Mouse (Mus musculus): ENCODE data around the gene Fbxl21. TPM values are rescaled to one million over a fixed set of nuclear protein-coding genes. Genes with fewer than 3 reads are reported as not detected.

The Fbxl21 gene
- polyA plus RNA-seq, 1 experiment from 2014 or later: 1.2 TPM

GRCm38 (mm10) chr13:56522821-56523167 is 522 bp downstream of the Fbxl21 start:
- ATAC-seq (replicated peaks; ENCODE audit: insufficient number of reproducible peaks, low FRiP score, low TSS enrichment): no peak

GRCm38 (mm10) chr13:56526871-56527270 is 4.6 kb downstream of the Fbxl21 start:
- Histone ChIP-seq H3K9me3 (replicated peaks; ENCODE audit: control insufficient read depth, low read length) (no peaks in the 10 kb centered on the region), H3K27me3 (ENCODE audit: control insufficient read depth, insufficient read depth, low read length) (0 out of 2 replicates have a peak, but pooled peaks cover 2% of the 10 kb centered on the region), H3K36me3 (ENCODE audit: control insufficient read depth, insufficient read depth, low read length) (no peaks in the 10 kb centered on the region), H3K4me3 (ENCODE audit: low read depth, low read length) (no peak overlapping the region), H3K4me1 (ENCODE audit: control insufficient read depth, insufficient read depth, low read length) (no peaks in the 10 kb centered on the region), H3K9ac (ENCODE audit: low read depth, low read length) (no peak overlapping the region), H3K4me2 (no peak overlapping the region), H3K27ac (ENCODE audit: low read depth, low read length) (no peak overlapping the region)
- no peak for ATAC-seq (replicated peaks; ENCODE audit: insufficient number of reproducible peaks, low FRiP score, low TSS enrichment)
- WGBS (ENCODE audit: insufficient replicate concordance): 75% methylated on average over 12 of the region's 12 CpGs

More at GRCm38 (mm10) chr13:56522821-56523167, 522 bp downstream of the Fbxl21 start:
- Histone ChIP-seq H3K27me3 (ENCODE audit: control insufficient read depth, insufficient read depth, low read length) (0 out of 2 replicates have a peak, but pooled peaks cover 2% of the 10 kb centered on the region), H3K36me3 (ENCODE audit: control insufficient read depth, insufficient read depth, low read length) (no peaks in the 10 kb centered on the region), H3K9ac (ENCODE audit: low read depth, low read length) (peak overlapping the region; percentile 74), H3K4me1 (ENCODE audit: control insufficient read depth, insufficient read depth, low read length) (no peaks in the 10 kb centered on the region), H3K4me3 (ENCODE audit: low read depth, low read length) (peak overlapping the region; percentile 68), H3K9me3 (replicated peaks; ENCODE audit: control insufficient read depth, low read length) (no peaks in the 10 kb centered on the region), H3K4me2 (peak overlapping the region; percentile 97), H3K27ac (ENCODE audit: low read depth, low read length) (no peak overlapping the region)
- WGBS (ENCODE audit: insufficient replicate concordance): 6% methylated on average over 8 of the region's 8 CpGs

DNA sequence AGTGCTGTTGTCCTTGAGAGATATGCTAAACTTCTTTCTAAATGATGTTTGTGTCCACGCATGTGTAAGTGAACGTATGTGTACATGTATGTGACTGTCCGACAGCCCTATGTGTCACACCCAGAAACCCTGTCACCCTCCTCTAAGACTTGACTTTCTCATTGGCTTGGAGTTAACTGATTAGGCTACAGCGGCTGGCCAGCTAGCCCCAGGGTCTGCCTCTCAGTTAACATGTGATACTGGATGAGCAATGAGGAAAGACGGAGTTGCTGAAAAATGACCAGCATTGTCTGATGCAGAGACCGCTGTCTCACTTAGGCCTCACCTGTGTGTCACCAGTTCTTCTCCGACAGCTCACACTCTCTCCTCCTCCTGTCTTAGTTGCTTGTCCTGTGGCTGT is 5.6 kb downstream of the Fbxl21 start:
- ATAC-seq (replicated peaks; ENCODE audit: insufficient number of reproducible peaks, low FRiP score, low TSS enrichment): no peak
- H3K36me3 ChIP-seq (ENCODE audit: control insufficient read depth, insufficient read depth, low read length): no peaks in the 10 kb centered on the region
- H3K4me1 ChIP-seq (ENCODE audit: control insufficient read depth, insufficient read depth, low read length): no peaks in the 10 kb centered on the region
- H3K9ac ChIP-seq (ENCODE audit: low read depth, low read length): no peak overlapping the region
- no peak overlapping the region for H3K4me3 ChIP-seq (ENCODE audit: low read depth, low read length)
- no peaks in the 10 kb centered on the region for H3K9me3 ChIP-seq (replicated peaks; ENCODE audit: control insufficient read depth, low read length)
- 0 out of 2 replicates have a peak, but pooled peaks cover 2% of the 10 kb centered on the region for H3K27me3 ChIP-seq (ENCODE audit: control insufficient read depth, insufficient read depth, low read length)
- no peak overlapping the region for H3K27ac ChIP-seq (ENCODE audit: low read depth, low read length)
- no peak overlapping the region for H3K4me2 ChIP-seq
- WGBS (ENCODE audit: insufficient replicate concordance): 82% methylated on average over 7 of the region's 7 CpGs

DNA sequence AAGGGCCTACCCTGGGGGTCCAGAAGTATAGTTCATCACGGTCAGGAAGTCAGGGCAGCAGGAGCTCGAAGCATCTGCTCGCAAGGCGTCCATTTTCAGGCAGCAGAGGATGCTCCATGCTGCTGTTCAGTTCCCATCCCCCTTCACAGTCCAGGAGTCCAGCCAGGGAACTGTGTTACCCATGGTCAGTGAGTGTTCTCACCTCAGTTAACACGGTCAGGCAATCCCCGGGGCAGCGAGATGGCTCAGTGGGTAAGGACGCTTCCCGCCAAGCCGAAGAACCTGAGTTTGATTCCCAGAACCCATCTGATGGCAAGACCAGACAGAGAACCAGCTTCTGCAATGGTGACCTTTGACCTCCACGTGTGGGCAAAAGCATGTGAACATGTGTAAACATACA is 6.0 kb downstream of the Fbxl21 start:
- WGBS (ENCODE audit: insufficient replicate concordance): 81% methylated on average over 11 of the region's 11 CpGs
- no peak overlapping the region for H3K4me2 ChIP-seq
- no peaks in the 10 kb centered on the region for H3K9me3 ChIP-seq (replicated peaks; ENCODE audit: control insufficient read depth, low read length)
- no peaks in the 10 kb centered on the region for H3K4me1 ChIP-seq (ENCODE audit: control insufficient read depth, insufficient read depth, low read length)
- no peak for ATAC-seq (replicated peaks; ENCODE audit: insufficient number of reproducible peaks, low FRiP score, low TSS enrichment)
- 0 out of 2 replicates have a peak, but pooled peaks cover 2% of the 10 kb centered on the region for H3K27me3 ChIP-seq (ENCODE audit: control insufficient read depth, insufficient read depth, low read length)
- no peak overlapping the region for H3K27ac ChIP-seq (ENCODE audit: low read depth, low read length)
- H3K4me3 ChIP-seq (ENCODE audit: low read depth, low read length): no peak overlapping the region
- no peak overlapping the region for H3K9ac ChIP-seq (ENCODE audit: low read depth, low read length)
- no peaks in the 10 kb centered on the region for H3K36me3 ChIP-seq (ENCODE audit: control insufficient read depth, insufficient read depth, low read length)

- H3K4me2 ChIP-seq: no peak overlapping the region
- 69% methylated on average over 4 of the region's 4 CpGs for WGBS (ENCODE audit: insufficient replicate concordance)
- H3K9ac ChIP-seq (ENCODE audit: low read depth, low read length): no peak overlapping the region
- H3K4me3 ChIP-seq (ENCODE audit: low read depth, low read length): no peak overlapping the region
- no peak for ATAC-seq (replicated peaks; ENCODE audit: insufficient number of reproducible peaks, low FRiP score, low TSS enrichment)
- 0 out of 2 replicates have a peak, but pooled peaks cover 2% of the 10 kb centered on the region for H3K9me3 ChIP-seq (replicated peaks; ENCODE audit: control insufficient read depth, low read length)
- no peak overlapping the region for H3K27ac ChIP-seq (ENCODE audit: low read depth, low read length)
- no peaks in the 10 kb centered on the region for H3K4me1 ChIP-seq (ENCODE audit: control insufficient read depth, insufficient read depth, low read length)
- H3K36me3 ChIP-seq (ENCODE audit: control insufficient read depth, insufficient read depth, low read length): no peaks in the 10 kb centered on the region
- H3K27me3 ChIP-seq (ENCODE audit: control insufficient read depth, insufficient read depth, low read length): 0 out of 2 replicates have a peak, but pooled peaks cover 2% of the 10 kb centered on the region
These were observed 6.8 kb downstream of the Fbxl21 start for GRCm38 (mm10) chr13:56529031-56529430.

DNA sequence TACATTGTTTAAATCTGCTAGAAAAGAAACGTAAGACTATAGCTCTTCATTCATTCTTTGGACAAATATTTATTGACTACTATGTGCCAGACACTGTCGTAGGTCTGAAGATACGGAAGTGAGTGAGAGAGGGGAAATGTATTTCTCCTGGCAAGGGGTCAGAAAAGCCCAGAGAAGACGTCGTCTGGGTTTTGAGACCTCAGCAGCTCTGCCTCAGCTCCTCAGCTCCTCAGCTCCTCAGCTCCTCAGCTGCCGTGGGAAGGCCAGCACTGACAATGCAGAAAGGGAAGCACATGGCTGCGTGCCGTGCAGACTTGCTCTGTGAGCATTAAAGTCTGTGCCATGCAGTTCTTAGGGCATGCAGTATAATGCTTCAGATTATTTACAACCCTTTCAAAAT is 7.4 kb downstream of the Fbxl21 start:
- Histone ChIP-seq H3K4me1 (ENCODE audit: control insufficient read depth, insufficient read depth, low read length) (no peaks in the 10 kb centered on the region), H3K4me2 (no peak overlapping the region), H3K9me3 (replicated peaks; ENCODE audit: control insufficient read depth, low read length) (0 out of 2 replicates have a peak, but pooled peaks cover 4% of the 10 kb centered on the region), H3K27me3 (ENCODE audit: control insufficient read depth, insufficient read depth, low read length) (0 out of 2 replicates have a peak, but pooled peaks cover 2% of the 10 kb centered on the region), H3K36me3 (ENCODE audit: control insufficient read depth, insufficient read depth, low read length) (no peaks in the 10 kb centered on the region), H3K4me3 (ENCODE audit: low read depth, low read length) (no peak overlapping the region), H3K9ac (ENCODE audit: low read depth, low read length) (no peak overlapping the region), H3K27ac (ENCODE audit: low read depth, low read length) (no peak overlapping the region)
- WGBS (ENCODE audit: insufficient replicate concordance): 55% methylated on average over 8 of the region's 8 CpGs
- no peak for ATAC-seq (replicated peaks; ENCODE audit: insufficient number of reproducible peaks, low FRiP score, low TSS enrichment)

DNA sequence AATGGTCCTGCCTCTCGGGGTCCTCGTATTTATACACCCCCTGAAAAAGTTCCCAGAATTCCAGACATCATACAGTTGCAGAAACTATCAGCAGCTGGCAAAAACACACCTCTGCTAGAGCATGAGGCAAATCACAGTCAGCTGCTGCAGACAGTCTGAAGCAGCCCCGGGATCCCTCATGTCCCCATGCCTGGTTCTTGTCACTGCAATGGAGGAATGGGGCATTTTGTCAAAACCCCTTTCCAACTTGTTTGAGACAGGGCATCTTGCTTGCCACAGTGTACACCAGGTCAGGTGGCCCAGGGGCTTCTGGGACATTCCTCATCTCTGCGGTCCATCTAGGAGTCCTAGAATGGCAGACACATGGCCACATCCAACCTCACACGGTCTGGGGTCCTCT is 12.7 kb downstream of the Fbxl21 start:
- Histone ChIP-seq H3K9ac (ENCODE audit: low read depth, low read length) (no peak overlapping the region), H3K27ac (ENCODE audit: low read depth, low read length) (no peak overlapping the region), H3K4me1 (ENCODE audit: control insufficient read depth, insufficient read depth, low read length) (no peaks in the 10 kb centered on the region), H3K27me3 (ENCODE audit: control insufficient read depth, insufficient read depth, low read length) (no peaks in the 10 kb centered on the region), H3K4me3 (ENCODE audit: low read depth, low read length) (no peak overlapping the region), H3K9me3 (replicated peaks; ENCODE audit: control insufficient read depth, low read length) (0 out of 2 replicates have a peak, but pooled peaks cover 4% of the 10 kb centered on the region), H3K4me2 (no peak overlapping the region), H3K36me3 (ENCODE audit: control insufficient read depth, insufficient read depth, low read length) (no peaks in the 10 kb centered on the region)
- no peak for ATAC-seq (replicated peaks; ENCODE audit: insufficient number of reproducible peaks, low FRiP score, low TSS enrichment)
- 77% methylated on average over 5 of the region's 5 CpGs for WGBS (ENCODE audit: insufficient replicate concordance)

DNA sequence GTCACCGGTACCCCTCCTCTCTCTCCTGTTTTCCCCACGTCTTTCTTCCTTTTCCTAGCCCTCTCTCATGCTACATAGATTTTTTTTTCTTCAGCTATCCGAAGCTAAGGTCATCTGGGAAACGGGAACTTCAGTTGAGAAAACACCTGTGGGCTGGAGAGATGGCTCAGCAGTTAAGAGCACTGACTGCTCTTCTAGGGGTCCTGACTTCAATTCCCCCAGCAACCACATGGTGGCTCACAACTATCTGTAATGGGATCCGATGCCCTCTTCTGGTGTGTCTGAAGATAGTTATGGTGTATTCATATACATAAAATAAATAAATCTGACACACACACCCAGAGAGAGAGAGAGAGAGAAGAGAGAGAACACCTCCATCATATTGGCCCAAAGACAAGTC is 13.3 kb downstream of the Fbxl21 start:
- no peaks in the 10 kb centered on the region for H3K4me1 ChIP-seq (ENCODE audit: control insufficient read depth, insufficient read depth, low read length)
- no peak overlapping the region for H3K27ac ChIP-seq (ENCODE audit: low read depth, low read length)
- H3K27me3 ChIP-seq (ENCODE audit: control insufficient read depth, insufficient read depth, low read length): no peaks in the 10 kb centered on the region
- H3K4me2 ChIP-seq: no peak overlapping the region
- H3K36me3 ChIP-seq (ENCODE audit: control insufficient read depth, insufficient read depth, low read length): no peaks in the 10 kb centered on the region
- ATAC-seq (replicated peaks; ENCODE audit: insufficient number of reproducible peaks, low FRiP score, low TSS enrichment): no peak
- 0 out of 2 replicates have a peak, but pooled peaks cover 4% of the 10 kb centered on the region for H3K9me3 ChIP-seq (replicated peaks; ENCODE audit: control insufficient read depth, low read length)
- no peak overlapping the region for H3K9ac ChIP-seq (ENCODE audit: low read depth, low read length)
- 74% methylated on average over 5 of the region's 5 CpGs for WGBS (ENCODE audit: insufficient replicate concordance)
- no peak overlapping the region for H3K4me3 ChIP-seq (ENCODE audit: low read depth, low read length)

GRCm38 (mm10) chr13:56537026-56537425 is 14.8 kb downstream of the Fbxl21 start:
- Histone ChIP-seq H3K9me3 (replicated peaks; ENCODE audit: control insufficient read depth, low read length) (0 out of 2 replicates have a peak, but pooled peaks cover 4% of the 10 kb centered on the region), H3K36me3 (ENCODE audit: control insufficient read depth, insufficient read depth, low read length) (no peaks in the 10 kb centered on the region), H3K4me2 (no peak overlapping the region), H3K4me1 (ENCODE audit: control insufficient read depth, insufficient read depth, low read length) (no peaks in the 10 kb centered on the region), H3K27me3 (ENCODE audit: control insufficient read depth, insufficient read depth, low read length) (no peaks in the 10 kb centered on the region), H3K9ac (ENCODE audit: low read depth, low read length) (no peak overlapping the region), H3K27ac (ENCODE audit: low read depth, low read length) (no peak overlapping the region), H3K4me3 (ENCODE audit: low read depth, low read length) (no peak overlapping the region)
- 83% methylated on average over 12 of the region's 12 CpGs for WGBS (ENCODE audit: insufficient replicate concordance)
- ATAC-seq (replicated peaks; ENCODE audit: insufficient number of reproducible peaks, low FRiP score, low TSS enrichment): no peak
